Mouse (Mus musculus) thymus, adult 2 months (tissue): ENCODE results near the gene Plvap.

Experiments
- CTCF ChIP-seq: fragments of 200-500 bp; IDR thresholded peaks from 2 replicates; pipeline ENCODE4 v1.5.1; 2012; ENCODE audit warnings: mild to moderate bottlenecking, control low read depth, low read length, moderate library complexity, borderline replicate concordance; ENCODE audit not compliant: control insufficient read depth, poor library complexity, insufficient read depth; ENCODE audit errors: extremely low read depth
- POLR2A ChIP-seq: fragments of 200-500 bp; IDR thresholded peaks from 2 replicates; pipeline ENCODE4 v1.6.1; 2012; ENCODE audit warnings: mild to moderate bottlenecking, low read length, control low read depth, moderate library complexity; ENCODE audit not compliant: control insufficient read depth, poor library complexity, insufficient read depth; ENCODE audit errors: extremely low read depth

- no peak for TF ChIP-seq CTCF
- no peak for TF ChIP-seq POLR2A
These were observed 49.4 kb downstream of the Plvap start for GRCm38 (mm10) chr8:71462191-71462590.
